Mouse (Mus musculus) 3134 (cell line): ENCODE measurements around the gene Bmi1.

Experiments
- DNase-seq: peaks from one replicate; pipeline ENCODE4 v3.0.0-alpha.2; 2011; ENCODE audit warnings: low spot score; ENCODE audit not compliant: insufficient read length; ENCODE audit errors: extremely low read depth

Gene Bmi1

DNA sequence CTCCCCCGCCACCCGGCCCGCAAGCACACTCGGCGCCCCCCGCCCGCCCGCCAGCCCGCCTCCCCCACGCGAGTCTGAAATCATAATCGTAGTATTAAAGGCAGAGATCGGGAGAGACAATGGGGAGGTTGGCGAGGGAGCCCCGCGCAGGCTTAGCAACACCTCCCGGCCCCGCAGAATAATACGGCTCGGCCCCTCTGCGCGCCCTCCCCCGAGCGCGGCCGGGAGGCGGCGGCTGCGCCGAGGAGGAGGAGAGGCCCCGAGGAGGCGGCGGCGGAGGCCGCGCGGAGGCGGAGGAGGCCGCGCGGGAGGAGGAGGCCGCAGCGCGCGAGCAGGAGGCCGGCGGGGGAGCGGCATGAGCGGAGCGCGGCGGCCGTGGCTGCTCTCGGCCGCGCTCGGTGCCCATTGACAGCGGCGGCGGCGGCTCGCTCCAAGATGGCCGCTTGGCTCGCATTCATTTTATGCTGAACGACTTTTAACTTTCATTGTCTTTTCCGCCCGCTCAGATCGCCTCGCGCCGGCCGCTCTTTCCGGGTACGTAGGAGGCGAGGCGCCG is at the start of gene Bmi1:
Bmi1 (plus strand) TSS at position 83 of the 556 bp plus-strand sequence.
- no peak for DNase-seq

DNA sequence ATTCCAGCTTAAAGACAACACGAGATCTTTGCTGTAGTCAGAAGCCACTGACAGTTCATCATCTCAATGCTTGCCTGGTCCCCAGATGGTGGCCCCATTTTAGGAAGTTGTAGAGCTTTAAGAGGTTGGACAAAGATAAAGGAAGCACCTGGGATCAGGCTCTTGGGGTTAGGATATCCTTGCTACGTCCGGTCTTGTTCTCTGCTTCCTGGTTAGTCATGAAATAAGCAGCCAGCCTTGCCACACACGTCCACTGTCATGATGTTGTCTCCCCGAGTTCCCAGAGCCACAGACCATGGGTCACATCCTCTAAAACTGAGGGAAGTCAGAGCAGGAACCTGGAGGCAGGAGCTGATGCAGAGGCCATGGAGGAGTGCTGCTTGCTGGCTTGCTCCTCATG is 46.3 kb upstream of the Bmi1 start:
- DNase-seq, result no peak

DNA sequence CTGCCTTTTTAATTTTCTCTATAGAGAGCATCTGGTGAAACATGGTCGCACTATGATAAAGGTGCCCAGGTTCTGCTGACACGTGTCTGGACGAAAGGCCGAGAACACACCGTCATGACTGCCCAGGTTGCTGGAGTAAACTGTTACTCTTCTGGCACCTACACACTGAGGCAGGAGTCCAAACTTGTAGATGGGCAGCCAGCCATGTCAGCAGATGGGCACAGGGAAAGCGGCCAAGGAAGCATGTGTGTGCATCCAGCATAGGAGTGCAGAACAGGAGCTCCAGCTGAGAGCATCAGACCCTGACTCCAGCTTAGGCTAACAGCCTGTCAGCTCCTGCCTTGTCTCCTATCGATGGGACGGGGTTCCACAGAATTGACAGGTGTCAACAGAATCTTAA is 41.8 kb upstream of the Bmi1 start:
- no peak for DNase-seq

DNA sequence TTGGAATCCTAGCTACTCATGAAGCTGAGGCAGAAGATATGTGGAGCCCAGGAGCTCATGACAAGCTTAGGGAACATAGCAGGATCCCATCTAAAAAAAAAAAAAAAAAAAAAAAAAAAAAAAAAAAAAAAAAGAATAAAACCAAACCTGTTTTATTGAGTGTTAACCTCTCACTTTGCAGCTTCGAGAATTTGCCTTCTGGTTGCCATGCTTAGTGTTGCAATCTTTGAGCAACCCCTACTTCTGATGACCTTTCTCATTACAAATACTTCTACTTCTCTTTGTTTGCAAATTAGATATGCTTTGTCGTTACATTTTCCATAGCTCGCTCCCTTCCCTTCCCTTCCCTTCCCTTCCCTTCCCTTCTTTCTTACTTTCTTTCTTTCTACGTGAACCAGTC is 28.3 kb upstream of the Bmi1 start:
- DNase-seq, result no peak

DNA sequence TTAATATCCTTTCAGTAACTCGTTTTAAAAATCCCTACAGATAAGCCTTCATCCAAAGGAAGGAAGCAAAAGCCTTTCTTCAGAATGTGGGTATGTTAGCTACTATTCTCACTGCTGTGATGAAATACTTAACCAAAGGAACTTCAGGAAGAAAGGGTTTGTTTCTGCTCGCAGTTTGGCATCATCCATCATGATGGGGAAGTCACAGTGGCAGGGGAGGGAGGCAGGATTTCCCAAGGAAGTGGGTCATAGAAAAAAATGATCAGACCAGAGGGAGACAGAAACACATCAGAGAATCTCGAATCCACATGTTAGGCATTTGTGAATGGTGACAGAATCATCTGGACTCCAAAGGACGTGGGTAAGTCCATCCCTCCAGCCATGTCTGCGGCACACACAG is 22.0 kb upstream of the Bmi1 start:
- no peak for DNase-seq

DNA sequence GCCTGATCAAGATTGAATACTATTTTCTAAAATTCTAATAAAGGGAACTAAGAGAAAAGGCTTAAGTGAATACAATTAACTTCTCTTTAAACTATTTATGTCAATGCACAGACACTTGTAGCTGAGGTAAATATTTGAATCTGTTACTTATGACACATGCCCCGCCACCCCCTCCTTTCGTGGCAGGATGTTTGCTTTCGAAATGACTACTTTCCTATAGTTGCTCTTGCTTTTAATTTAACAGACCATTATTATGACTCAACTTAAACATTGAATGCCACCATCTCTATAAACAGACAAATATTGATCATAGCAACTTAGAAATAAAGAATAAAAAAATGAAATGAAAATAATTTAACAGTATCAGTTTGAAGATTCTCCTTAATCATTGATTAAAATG is 12.8 kb upstream of the Bmi1 start:
- DNase-seq, result no peak

DNA sequence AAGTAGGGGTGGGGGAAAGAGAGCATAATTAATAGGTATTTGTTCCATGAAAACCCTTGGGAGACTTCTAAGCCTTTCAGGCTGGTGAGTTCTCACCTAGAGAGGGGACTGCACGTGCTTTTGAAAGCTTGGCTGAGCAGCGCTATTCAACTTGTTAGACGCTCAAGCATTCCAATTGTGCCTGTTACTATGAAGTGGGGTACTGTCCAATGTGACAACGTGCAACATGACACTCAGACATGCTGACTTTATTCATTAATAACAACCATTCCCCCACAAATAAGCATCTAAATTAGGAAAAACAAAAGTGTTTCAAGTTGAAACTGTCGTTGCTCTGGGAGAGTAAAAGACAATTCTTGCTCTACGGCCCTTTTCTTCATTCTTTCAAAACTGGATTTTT is 5.8 kb upstream of the Bmi1 start:
- no peak for DNase-seq

DNA sequence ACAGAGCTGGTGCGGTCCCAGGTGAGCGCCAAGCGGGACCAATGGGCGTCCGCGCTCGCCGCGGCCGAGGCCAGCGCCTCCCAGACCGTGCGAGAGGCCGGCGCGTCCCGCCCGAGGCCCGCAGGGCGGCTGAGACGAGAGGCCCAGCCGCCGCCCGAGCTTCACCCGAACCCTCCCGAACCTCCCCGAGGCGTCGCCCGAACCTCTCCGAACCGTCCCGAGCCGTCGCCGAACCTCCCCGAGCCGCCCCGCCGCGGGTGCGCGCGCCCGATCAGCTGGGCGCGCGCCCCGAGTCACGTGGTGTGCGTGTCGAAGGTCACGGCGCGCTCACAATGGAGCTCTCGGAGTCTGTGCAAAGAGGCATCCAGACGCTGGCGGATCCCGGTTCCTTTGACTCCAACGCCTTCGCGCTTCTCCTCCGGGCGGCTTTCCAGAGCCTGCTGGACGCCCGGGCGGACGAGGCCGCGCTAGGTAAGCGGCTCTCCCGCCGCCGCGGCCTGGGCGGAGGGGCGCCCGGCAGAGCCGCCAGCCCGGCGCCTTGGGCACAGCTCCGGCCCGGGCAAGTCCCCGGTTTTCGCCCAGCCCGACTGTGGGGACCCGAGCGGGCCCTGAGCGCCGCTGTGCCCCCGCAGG is 4.6 kb upstream of the Bmi1 start, which contains the start of gene Commd3:
Commd3 (plus strand) TSS at position 252 of the 633 bp plus-strand sequence.
- peak; percentile 91 for DNase-seq

DNA sequence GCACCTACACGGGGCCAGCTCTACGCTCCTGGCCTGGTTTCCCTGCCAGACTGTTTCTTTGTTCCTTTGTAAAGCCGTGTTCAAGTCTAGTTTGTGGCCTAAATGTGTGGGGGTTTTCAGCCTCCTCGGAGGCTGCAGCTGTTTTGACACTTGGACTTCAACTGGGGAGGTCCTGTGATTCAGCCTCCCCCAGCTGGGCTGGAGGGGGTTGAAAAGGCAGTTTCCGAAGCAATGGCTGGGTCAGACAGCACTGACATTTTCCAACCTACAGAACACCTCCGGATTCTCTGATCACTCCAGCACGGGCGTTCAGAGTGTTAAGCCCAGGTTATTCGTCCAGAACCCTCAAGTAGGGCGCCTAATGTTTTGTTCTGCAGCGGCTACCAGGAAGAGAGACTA is 4.1 kb upstream of the Bmi1 start:
- no peak for DNase-seq

DNA sequence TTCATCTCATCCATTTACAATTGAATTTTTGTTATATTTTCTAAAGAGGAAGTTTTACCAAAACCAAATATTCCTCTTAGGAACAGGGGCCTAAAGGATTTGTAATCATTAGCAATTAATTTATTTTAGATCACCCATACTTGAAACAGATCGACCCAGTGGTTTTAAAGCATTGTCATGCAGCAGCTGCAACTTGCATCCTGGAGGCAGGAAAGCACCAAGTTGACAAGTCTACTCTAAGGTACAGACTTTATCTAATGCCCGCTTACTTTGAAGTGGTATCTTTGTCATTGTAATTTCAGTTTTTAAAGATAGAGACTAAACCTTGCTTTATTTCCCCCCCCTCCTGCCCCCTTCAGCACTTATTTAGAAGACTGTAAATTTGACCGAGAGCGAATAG is 3.1 kb upstream of the Bmi1 start:
- DNase-seq, result no peak

DNA sequence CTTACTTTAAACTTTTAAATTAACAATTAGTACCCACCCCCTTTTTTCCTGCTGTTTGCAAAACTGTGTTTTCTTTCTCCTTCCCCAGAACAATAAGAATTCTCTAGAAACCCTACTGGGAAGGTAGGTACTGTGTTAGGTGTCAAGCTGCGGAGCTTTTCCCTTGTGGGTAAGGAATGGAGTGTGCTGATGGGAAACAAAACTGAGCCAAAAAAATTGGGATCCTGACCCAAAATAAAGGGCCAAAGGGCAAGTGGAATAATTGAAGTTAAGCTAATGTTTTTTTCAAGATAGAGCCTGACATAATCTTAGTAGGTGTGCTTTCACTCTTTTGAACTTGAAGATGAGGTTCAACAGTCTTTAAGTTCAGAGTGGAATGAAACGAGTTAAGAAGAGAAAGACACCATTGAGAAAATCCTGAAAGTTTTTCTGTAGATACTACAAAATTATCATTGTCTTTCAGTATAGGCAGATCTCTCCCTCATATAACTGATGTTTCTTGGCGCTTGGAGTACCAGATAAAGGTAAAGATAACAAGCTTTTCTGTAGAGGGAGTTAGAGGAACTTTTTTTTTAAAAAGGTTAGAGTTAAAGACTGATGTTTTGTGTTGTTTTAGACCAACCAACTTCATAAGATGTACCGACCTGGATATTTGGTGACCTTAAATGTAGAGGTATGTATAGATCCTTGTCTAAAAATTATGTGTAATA is 2.5 kb upstream of the Bmi1 start:
- no peak for DNase-seq

DNA sequence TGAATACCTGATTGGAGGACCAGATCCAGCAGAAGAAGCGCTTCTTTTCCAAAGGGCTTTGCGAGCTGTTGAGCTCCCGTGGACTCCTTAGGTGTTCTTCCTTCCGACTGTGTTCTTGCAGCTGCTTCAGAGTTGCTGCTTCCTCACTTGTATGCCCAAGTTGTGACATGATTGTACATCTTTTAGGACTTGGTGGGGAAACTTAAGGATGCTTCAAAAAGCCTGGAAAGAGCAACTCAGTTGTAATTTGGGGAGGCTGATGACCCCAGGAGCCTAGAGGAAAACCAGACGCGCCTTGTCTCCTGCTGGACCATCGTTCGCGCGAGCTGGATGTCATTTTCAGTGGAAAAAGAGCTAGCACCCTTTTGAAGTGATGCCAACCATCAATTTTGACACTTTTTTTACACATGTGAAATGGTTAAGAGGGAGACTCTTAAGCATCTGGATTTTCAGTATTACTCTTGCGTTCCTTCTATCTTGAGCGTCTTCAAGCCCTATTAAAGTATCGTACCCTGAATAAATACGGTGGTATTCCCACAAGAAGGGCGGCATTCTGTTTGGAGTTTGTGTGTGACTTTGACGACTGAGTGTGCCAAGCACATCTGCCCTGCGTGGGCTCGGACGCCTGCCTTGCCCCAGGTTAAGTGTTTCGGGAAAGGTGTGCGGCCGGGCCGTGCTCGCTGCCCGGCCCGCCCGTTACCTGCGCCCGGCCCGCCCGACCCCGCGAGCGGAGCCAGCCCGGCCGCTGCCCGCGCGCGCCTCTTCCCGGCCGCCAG is 949 bp upstream of the Bmi1 start:
- DNase-seq, result peak; percentile 37

DNA sequence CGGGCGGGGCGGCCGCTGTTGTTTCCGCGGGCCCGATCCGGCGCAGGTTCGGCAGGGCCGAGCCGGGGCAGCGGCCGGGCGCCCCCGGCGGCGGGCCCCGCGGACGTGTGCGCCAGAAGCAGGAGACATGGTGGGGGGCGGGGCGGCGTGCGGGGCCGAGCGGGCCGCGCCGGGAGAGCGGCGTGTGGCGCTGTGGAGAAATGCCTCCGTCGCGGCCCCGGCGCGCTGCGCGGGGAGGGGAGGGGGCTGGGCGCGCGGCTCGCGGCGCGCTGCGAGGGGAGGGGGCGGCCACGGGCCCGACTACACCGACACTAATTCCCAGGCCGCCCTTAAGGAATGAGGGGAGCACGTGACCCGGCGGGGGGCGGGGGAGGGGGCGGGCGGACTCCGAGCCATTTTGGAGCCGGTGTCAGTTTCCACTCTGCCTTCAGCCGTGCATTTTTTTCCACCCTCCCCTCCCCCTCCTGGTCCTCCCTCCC is 322 bp upstream of the Bmi1 start:
- peak; percentile 71 for DNase-seq

DNA sequence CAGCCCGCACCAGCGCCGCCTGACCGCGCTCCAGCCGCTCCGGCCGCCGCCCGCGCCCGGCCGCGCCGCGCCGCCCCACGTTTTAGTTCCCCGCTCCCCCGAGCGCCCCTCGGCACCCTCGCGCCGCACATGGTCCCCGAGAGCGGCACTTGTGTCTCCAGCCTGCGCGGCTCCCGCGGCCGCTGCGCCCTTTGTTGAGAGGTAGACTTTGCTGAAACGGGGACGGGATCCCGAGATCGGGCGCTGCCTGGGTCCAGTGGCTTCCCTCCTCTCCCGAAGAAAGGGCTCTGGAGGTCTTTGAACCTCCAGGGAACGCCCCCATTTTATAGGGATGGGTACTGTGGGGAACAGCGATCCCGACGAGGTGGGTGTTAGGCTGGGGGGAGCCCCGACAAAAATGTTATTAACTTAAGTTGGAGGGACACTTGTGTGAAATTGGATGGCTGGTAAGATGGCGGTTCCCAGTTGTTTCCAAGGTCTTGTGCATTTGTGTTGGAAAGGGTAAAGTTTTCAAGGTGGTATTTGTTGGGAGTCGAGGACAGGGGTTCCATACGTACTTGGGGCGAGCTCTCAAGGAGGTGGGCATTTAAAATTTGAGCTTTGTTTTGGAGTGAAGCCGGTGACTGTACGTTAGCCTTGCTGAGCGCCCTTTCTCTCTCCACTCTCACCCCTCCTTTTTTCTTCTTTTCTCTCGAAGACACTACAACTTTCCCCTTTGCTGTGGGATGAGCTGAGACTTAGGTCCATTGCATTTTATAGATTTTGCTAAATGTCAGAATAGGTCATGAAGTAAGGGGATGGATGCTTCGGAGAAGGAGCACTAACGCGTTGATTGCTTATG is 1.0 kb downstream of the Bmi1 start:
- peak; percentile 54 for DNase-seq

DNA sequence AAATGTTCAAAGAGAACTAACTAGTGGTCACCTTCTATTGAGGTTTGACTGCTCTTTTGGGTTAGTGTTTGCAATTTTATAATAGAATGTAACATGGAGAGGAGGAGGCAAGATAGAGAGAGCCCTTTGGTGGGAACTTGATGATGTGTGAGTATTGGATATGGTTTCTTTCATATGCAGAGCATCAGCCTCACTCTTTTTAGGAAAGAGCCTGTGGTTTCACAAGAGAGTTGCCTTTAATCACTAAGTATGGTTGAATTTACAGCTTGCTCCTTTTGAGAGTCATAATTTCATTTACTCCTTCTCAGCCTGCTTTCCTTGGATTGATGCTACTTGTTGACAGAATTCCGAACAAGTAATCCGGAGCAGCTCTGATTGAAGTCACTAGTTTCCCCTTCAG is 2.9 kb downstream of the Bmi1 start:
- no peak for DNase-seq

DNA sequence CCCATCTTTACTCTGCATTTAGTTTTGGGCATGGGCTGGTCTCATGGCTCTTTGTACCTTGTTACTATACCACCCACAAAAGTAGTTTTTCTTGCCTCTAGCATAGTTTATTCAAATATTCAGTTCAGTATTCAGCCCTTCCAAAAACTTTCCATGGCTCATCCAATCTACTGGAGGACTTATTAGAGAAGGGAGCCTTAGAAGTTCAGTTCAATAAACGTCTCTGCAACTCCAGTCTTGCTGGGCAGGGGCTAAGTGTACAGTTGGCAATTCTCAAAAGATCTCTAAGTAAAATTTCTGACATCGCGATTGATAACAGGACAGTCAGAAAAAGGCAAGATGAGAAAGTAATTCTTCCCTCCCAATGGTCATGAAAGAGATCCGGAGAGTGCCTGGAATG is 3.7 kb downstream of the Bmi1 start:
- no peak for DNase-seq

DNA sequence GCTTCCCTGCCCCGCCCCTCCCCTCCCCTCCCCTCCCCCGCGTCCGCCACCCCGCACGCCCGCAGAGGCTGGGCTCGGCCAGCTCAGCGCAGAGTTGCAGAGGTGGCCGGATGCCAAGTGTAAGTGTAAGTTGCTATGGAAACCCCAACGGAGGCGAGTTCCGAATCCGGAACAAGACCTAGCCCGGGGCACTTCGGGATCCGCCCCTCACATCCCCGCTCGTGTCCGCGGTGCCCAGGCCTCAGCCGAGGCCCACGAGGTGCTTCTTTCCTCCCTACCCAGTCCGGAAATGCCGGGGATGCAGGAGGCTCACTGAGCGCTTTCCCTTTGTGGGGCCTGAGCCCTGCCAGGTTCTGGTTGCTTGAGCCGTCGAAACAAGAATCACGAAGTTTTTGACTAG is 4.1 kb downstream of the Bmi1 start:
- peak; percentile 80 for DNase-seq

DNA sequence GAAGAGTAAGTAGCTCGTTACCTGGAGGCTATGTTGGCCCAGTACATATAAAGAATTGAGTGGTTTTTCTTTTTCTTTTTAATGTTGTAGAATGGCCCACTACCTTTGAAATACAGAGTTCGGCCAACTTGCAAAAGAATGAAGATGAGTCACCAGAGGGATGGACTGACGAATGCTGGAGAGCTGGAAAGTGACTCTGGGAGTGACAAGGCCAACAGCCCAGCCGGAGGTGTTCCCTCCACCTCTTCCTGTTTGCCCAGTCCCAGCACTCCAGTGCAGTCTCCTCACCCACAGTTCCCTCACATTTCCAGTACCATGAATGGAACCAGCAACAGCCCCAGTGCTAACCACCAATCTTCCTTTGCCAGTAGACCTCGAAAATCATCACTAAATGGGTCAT is 7.2 kb downstream of the Bmi1 start:
- DNase-seq, result peak; percentile 21

DNA sequence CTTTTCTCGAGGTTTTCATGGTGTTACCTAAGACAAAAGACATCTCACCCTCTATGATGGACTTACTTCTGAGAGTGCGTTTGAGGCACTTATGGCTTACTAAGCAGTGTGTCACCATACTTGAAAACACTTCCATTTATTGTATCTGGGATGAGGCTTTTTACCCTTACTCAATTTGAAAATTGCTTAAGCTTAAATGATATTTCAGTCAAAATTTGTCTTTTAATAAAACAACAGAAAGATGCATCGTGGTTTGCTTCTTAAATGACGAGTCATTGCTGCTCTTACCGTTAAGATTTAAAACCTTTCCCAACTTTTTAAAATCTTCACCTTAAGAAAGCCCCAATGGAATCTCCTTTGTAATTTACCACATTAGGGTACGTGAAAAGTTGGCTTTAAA is 9.6 kb downstream of the Bmi1 start:
- DNase-seq, result no peak

DNA sequence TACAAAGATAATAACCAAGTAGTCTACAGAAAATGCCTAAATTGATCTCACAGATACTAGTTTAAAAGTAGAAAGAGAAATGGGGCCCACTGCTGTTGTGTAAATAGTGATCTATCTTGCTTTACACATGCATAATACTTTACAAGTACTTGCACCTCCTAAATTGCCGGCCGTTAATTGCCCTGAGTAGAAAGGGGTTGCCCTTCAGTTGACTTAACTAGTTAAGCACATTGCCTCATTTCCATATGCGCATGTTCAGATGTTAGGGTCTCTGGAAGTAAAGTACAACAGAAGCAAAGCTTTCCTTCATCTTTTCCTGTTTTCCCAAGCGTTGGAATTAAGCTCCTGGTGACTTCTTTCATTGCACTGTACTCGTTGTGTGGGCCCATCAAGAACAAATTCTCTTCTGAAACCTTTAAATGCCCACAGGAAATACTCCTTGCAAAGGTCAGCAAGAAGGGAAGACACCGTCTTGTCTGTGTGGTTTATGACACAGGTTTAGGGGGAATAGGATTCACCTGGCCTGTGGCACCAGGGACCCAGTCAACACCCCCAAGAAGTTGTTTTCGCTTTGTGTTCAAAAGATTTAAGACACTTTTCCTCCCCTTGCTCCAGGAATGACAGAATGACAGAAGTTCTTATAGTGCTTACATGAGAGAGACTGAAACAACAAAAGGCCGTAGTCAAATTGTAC is 10.2 kb downstream of the Bmi1 start:
- DNase-seq, result no peak
